Mouse (Mus musculus): Measurements from ENCODE around the gene Spx. TPM values are rescaled to one million over a fixed set of nuclear protein-coding genes. Genes with fewer than 3 reads are reported as not detected.

Gene Spx
- total and polyA plus RNA-seq, 2 experiments from 2014 or later = 3.6 to 3.7 TPM

DNA sequence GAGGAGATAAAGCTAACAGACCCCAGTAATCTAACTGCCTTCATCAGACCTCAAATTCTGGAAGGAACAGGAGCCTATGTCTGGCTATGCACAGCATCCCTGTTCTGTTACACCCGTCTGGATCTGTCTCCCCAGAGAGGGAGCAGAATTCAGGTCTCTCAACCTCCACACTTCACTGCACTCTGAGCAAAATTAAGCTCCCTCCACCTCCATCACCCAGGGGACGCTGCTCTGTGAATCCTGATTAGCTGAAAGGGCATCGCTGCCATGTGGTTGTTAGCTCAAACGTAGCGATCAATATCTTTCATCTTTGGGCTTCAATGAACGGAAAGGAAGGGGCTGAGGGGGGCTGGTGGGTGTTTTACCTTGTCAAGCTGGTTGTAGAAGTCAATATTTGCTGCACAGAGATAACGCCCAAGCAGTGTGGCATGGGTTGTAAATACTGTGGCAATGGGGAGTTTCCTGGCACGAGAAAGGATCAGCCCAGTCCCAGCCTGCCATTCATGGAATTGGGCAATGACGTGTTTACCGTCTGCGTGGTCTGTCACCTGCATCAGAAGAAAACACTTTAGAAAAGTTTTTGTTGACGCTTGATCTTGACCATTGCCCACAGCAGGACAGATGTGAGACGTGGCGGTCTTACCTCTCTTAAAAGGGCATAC lies 45.9 kb downstream of the Spx start:
- no peak for TF ChIP-seq CTCF (IDR thresholded peaks at IDR 0.05; ENCODE audit: low read depth)
- Histone ChIP-seq H3K4me2 (ENCODE audit: low read depth, low read length) (no peak overlapping the region), H3K27me3 (ENCODE audit: insufficient read depth, low read length) (no peaks in the 10 kb centered on the region), H3K4me1 (ENCODE audit: insufficient read depth, low read length) (peaks cover 6% of the 10 kb centered on the region; the same call in 1 of the 2 replicates), H3K27ac (no peak overlapping the region), H3K9me3 (ENCODE audit: low read length) (no peaks in the 10 kb centered on the region), H3K9ac (replicated peaks; ENCODE audit: low read length) (no peak overlapping the region), H3K4me3 (ENCODE audit: low read length) (no peak overlapping the region), H3K36me3 (ENCODE audit: insufficient read depth, low read length) (no peaks in the 10 kb centered on the region)
- DNase-seq (ENCODE audit: low spot score) (peak; percentile 6), ATAC-seq (no peak; the same call in 1 of the 2 replicates)
- WGBS = 57% methylated on average over 14 of the region's 14 CpGs

DNA sequence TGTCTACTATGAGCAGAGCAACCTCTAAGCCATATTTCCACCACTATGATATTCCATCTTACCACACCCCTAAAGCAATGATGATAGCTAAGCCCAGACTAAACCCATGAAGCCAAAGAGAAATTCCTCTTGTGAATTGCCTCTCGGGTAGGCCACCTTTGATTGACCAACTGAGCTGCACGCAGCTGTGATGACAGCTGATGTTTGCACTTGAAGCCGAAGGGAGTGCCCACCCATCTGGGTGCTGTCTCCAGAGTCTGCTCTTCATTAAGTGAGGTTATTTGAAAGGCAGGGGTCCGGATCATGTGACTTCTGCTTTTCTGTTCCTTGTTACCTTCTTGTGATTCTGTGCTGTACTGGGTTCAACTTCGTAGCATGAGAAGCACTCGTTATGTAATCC lies 49.0 kb downstream of the Spx start:
- Histone ChIP-seq H3K27me3 (ENCODE audit: insufficient read depth, low read length) (no peaks in the 10 kb centered on the region), H3K4me3 (ENCODE audit: low read length) (no peak overlapping the region), H3K9ac (replicated peaks; ENCODE audit: low read length) (no peak overlapping the region), H3K4me1 (ENCODE audit: insufficient read depth, low read length) (peaks cover 6% of the 10 kb centered on the region; the same call in 1 of the 2 replicates), H3K27ac (no peak overlapping the region), H3K4me2 (ENCODE audit: low read depth, low read length) (no peak overlapping the region), H3K9me3 (ENCODE audit: low read length) (no peaks in the 10 kb centered on the region), H3K36me3 (ENCODE audit: insufficient read depth, low read length) (no peaks in the 10 kb centered on the region)
- 78% methylated on average over 6 of the region's 6 CpGs for WGBS
- DNase-seq (ENCODE audit: low spot score) (no peak), ATAC-seq (no peak)
- no peak for TF ChIP-seq CTCF (IDR thresholded peaks at IDR 0.05; ENCODE audit: low read depth)

Other genes with a start within 250 kb of the Spx start
- not detected in 2 replicates for gene Slco1a6, start 204.9 kb upstream of the Spx start, total RNA-seq (2014; rRNA removed)
- gene Slco1a6, start 204.9 kb upstream of the Spx start, polyA plus RNA-seq (2015; fragmentation: Nextera tagmentation; extraction: Ambion mirVana) = not detected in 2 replicates
- not detected in 2 replicates for gene Iapp, start 115.0 kb upstream of the Spx start, total RNA-seq (2014; rRNA removed)
- 0.21 and 0.41 TPM in 2 replicates for gene Iapp, start 115.0 kb upstream of the Spx start, polyA plus RNA-seq (2015; fragmentation: Nextera tagmentation; extraction: Ambion mirVana)
- 1.3 TPM in 2 replicates for gene Slco1a5, start 90.5 kb upstream of the Spx start, total RNA-seq (2014; rRNA removed)
- gene Slco1a5, start 90.5 kb upstream of the Spx start, polyA plus RNA-seq (2015; fragmentation: Nextera tagmentation; extraction: Ambion mirVana) = 0.96 and 1.0 TPM in 2 replicates
- gene Pyroxd1, start 67.8 kb upstream of the Spx start, total RNA-seq (2014; rRNA removed) = 8.3 and 12.0 TPM in 2 replicates
- 17.5 and 18.5 TPM in 2 replicates for gene Pyroxd1, start 67.8 kb upstream of the Spx start, polyA plus RNA-seq (2015; fragmentation: Nextera tagmentation; extraction: Ambion mirVana)
- 17.4 and 25.4 TPM in 2 replicates for gene Recql, start 26.4 kb upstream of the Spx start, total RNA-seq (2014; rRNA removed)
- 16.6 and 17.6 TPM in 2 replicates for gene Recql, start 26.4 kb upstream of the Spx start, polyA plus RNA-seq (2015; fragmentation: Nextera tagmentation; extraction: Ambion mirVana)
- gene Golt1b, start 26.2 kb upstream of the Spx start, total RNA-seq (2014; rRNA removed) = 36.4 and 49.7 TPM in 2 replicates
- gene Golt1b, start 26.2 kb upstream of the Spx start, polyA plus RNA-seq (2015; fragmentation: Nextera tagmentation; extraction: Ambion mirVana) = 62.2 and 65.6 TPM in 2 replicates
- gene Gys2, start 59.7 kb downstream of the Spx start, total RNA-seq (2014; rRNA removed) = 0.10 and 0.18 TPM in 2 replicates
- gene Gys2, start 59.7 kb downstream of the Spx start, polyA plus RNA-seq (2015; fragmentation: Nextera tagmentation; extraction: Ambion mirVana) = 0.38 TPM in 1 of 2 replicates, not detected in the other
- 201 and 230 TPM in 2 replicates for gene Ldhb, start 94.5 kb downstream of the Spx start, total RNA-seq (2014; rRNA removed)
- gene Ldhb, start 94.5 kb downstream of the Spx start, polyA plus RNA-seq (2015; fragmentation: Nextera tagmentation; extraction: Ambion mirVana) = 663 and 664 TPM in 2 replicates
- 10.1 and 13.7 TPM in 2 replicates for gene Kcnj8, start 158.2 kb downstream of the Spx start, total RNA-seq (2014; rRNA removed)
- 7.7 and 8.8 TPM in 2 replicates for gene Kcnj8, start 158.2 kb downstream of the Spx start, polyA plus RNA-seq (2015; fragmentation: Nextera tagmentation; extraction: Ambion mirVana)

Data from hindbrain, postnatal 0 days (tissue).